In the genomic region with DNA sequence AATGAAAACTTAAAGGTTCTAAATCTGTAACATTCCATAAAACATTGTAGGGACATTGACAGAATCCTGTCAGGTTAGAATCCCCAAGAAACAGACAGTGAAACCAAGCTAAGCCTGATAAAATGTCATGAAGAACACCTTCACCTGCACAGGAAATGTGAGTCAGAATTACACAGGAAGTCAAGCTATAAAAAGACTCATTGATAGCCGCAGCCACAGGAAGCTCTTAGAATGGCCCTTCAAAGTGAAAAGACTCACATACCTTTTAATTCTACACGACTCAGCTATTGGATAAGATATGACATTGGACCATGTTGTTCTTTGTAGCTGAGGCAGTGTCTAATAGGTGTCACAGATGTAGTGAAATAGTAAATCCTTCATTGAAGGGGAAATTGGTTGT, we compare ENCODE assay signal across 23 mouse cellular contexts. TPM values are rescaled to one million over a fixed set of nuclear protein-coding genes. Genes with fewer than 3 reads are reported as not detected.
DNase-seq lines count a peak whose midpoint lies in the region; ATAC-seq and TF ChIP-seq lines count a peak whose summit lies in the region.
"Had no signal": no experiment of that assay in that cellular context is flagged by ENCODE, and none has a peak within 500 bp of the region (broad histone marks: within the 10 kb centered on the region; RNA-seq: fewer than 3 reads in every experiment).

No protein-coding gene starts in this region.

- H3K4me1 ChIP-seq in forebrain, postnatal 0 days (ENCODE audit: insufficient read depth): no peaks in the 10 kb centered on the region
- H3K4me1 ChIP-seq: embryonic facial prominence, embryonic 13.5 days; heart, embryonic 12.5 days; kidney, embryonic 15.5 days; midbrain, embryonic 10.5 days; neural tube, embryonic 12.5 days had no signal

- no peaks in the 10 kb centered on the region for H3K36me3 ChIP-seq in forebrain, postnatal 0 days (ENCODE audit: insufficient read depth)
- H3K36me3 ChIP-seq: embryonic facial prominence, embryonic 13.5 days; heart, embryonic 12.5 days; kidney, embryonic 15.5 days; midbrain, embryonic 10.5 days; neural tube, embryonic 12.5 days had no signal

- H3K4me3 ChIP-seq in forebrain, postnatal 0 days (ENCODE audit: low read depth, low read length): no peak overlapping the region
- H3K4me3 ChIP-seq: embryonic facial prominence, embryonic 13.5 days; heart, embryonic 12.5 days; kidney, embryonic 15.5 days; midbrain, embryonic 10.5 days; neural tube, embryonic 12.5 days had no signal

- no peaks in the 10 kb centered on the region for H3K9me3 ChIP-seq in forebrain, postnatal 0 days (ENCODE audit: low read length)
- H3K9me3 ChIP-seq: embryonic facial prominence, embryonic 13.5 days; heart, embryonic 12.5 days; kidney, embryonic 15.5 days; midbrain, embryonic 10.5 days; neural tube, embryonic 12.5 days had no signal

- no peak overlapping the region for H3K27ac ChIP-seq in forebrain, postnatal 0 days (ENCODE audit: low read depth, low read length)
- H3K27ac ChIP-seq: embryonic facial prominence, embryonic 13.5 days; hindbrain, embryonic 14.5 days; kidney, embryonic 15.5 days; midbrain, embryonic 10.5 days; neural tube, embryonic 12.5 days had no signal

- WGBS in forebrain, postnatal 0 days: 76% methylated on average over 2 of the region's 2 CpGs

- peak; percentile 17 for DNase-seq in 416B (ENCODE audit: low read depth)
- DNase-seq in B cell, adult 2 months: peak; percentile 7 to 18
- peak; percentile 0 for DNase-seq in skeletal muscle tissue, adult 2 months (ENCODE audit: low read depth, low spot score)
- DNase-seq in adrenal gland, postnatal 4 days (ENCODE audit: low spot score in 2 of 2): no peak
- no peak for DNase-seq in frontal cortex, postnatal 36 days (ENCODE audit: low spot score in 2 of 2)
- DNase-seq in forebrain, postnatal 0 days: no peak
- DNase-seq: adrenal gland, postnatal 14 days; cerebellum, adult 11 months; cerebellum, postnatal 10 days; gastrocnemius, postnatal 10 days; heart, adult 11 months; heart, postnatal 14 days; lung, adult 2 months; right cerebral cortex, adult 18-20 months had no signal

- TF ChIP-seq CTCF in forebrain, postnatal 0 days (IDR thresholded peaks at IDR 0.05; ENCODE audit: low read depth): no peak

- no peaks in the 10 kb centered on the region for H3K27me3 ChIP-seq in forebrain, postnatal 0 days (ENCODE audit: insufficient read depth, low read length)
- H3K27me3 ChIP-seq: embryonic facial prominence, embryonic 13.5 days; heart, embryonic 12.5 days; kidney, embryonic 15.5 days; neural tube, embryonic 12.5 days had no signal

- peak; percentile 62 to 88 for ATAC-seq in hematopoietic stem cell, adult 5-6 weeks (replicated peaks in 1 of 2; ENCODE audit: insufficient read depth in 1 of 2, low FRiP score in 2 of 2, low TSS enrichment in 1 of 2, low read depth in 1 of 2, poor library complexity in 2 of 2, severe bottlenecking in 2 of 2)
- ATAC-seq in forebrain, postnatal 0 days: no peak
- ATAC-seq: intestine, embryonic 16.5 days had no signal

- no peak overlapping the region for H3K4me2 ChIP-seq in forebrain, postnatal 0 days (ENCODE audit: low read depth)
- H3K4me2 ChIP-seq: embryonic facial prominence, embryonic 13.5 days; heart, embryonic 12.5 days; hindbrain, embryonic 14.5 days; kidney, embryonic 15.5 days; liver, embryonic 11.5 days; neural tube, embryonic 12.5 days had no signal

- H3K9ac ChIP-seq in forebrain, postnatal 0 days: no peak overlapping the region
- H3K9ac ChIP-seq: embryonic facial prominence, embryonic 13.5 days; heart, embryonic 12.5 days; hindbrain, embryonic 14.5 days; kidney, embryonic 15.5 days; neural tube, embryonic 12.5 days had no signal

RNA-seq across cellular contexts. Expression of a gene that starts 55.3 kb away (rescaled TPM):
- 1.3 and 2.3 TPM in 2 replicates for total RNA-seq in hematopoietic stem cell, adult 5-6 weeks (2017)
- 1 to 10 TPM; 1.6 to 2.3 TPM for total RNA-seq in adrenal gland, postnatal 4 days (2021)
- 20.4 and 27.3 TPM in 2 replicates for total RNA-seq in forebrain, postnatal 0 days (2014; rRNA removed)
- polyA plus RNA-seq in forebrain, postnatal 0 days (2015; fragmentation: Nextera tagmentation; extraction: Ambion mirVana): 27.6 and 31.5 TPM in 2 replicates

Comparison
In these comparisons a context has a peak if more than half of its experiments do, and no peak if none do; other contexts are left out.
1. DNase-seq: peak in 416B (single experiment), B cell, adult 2 months (2 of 2) and skeletal muscle tissue, adult 2 months (single experiment); none in adrenal gland, postnatal 4 days (0 of 2), frontal cortex, postnatal 36 days (0 of 2) and forebrain, postnatal 0 days (single experiment).